In the genomic region with DNA sequence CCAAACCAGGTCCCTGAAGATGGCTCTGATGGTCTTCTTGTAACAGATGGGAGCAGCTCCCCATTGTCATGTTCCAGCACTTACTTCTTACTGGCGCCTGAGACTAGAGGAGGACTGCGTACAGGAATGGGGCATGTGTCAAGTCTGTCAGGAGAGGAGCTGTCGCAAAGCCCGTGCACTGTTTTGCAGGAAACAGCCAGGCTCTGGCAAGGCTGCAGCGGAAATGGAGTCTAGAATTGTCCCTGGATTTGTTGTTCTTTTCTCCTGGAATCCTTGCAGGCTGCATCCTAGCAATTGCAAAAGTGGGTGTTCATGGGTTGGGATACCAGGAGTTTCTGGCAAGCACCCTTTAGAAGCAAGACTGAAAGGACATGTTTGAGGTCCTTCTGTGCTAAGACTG, we compare ENCODE assay signal across 12 mouse cellular contexts. TPM values are rescaled to one million over a fixed set of nuclear protein-coding genes. Genes with fewer than 3 reads are reported as not detected.
DNase-seq lines count a peak whose midpoint lies in the region; ATAC-seq and TF ChIP-seq lines count a peak whose summit lies in the region.
"Had no signal": no experiment of that assay in that cellular context is flagged by ENCODE, and none has a peak within 500 bp of the region (broad histone marks: within the 10 kb centered on the region; RNA-seq: fewer than 3 reads in every experiment).

No protein-coding gene starts in this region.

- no peaks in the 10 kb centered on the region for H3K36me3 ChIP-seq in heart, postnatal 0 days (replicated peaks; ENCODE audit: control insufficient read depth, insufficient read depth, low read length)
- H3K36me3 ChIP-seq in hindbrain, embryonic 13.5 days, result no peaks in the 10 kb centered on the region
- no peaks in the 10 kb centered on the region for H3K36me3 ChIP-seq in forebrain, embryonic 14.5 days (ENCODE audit: control insufficient read depth, insufficient read depth, low read length)
- H3K36me3 ChIP-seq: liver, embryonic 12.5 days; midbrain, embryonic 12.5 days had no signal

- no peak for TF ChIP-seq CTCF in heart, postnatal 0 days (IDR thresholded peaks at IDR 0.05; ENCODE audit: low read depth)

- ATAC-seq in heart, postnatal 0 days (ENCODE audit: insufficient read depth, low read depth), result peak; percentile 62
- no peak for ATAC-seq in hindbrain, embryonic 13.5 days (ENCODE audit: low FRiP score)
- no peak for ATAC-seq in forebrain, embryonic 14.5 days
- no peak for ATAC-seq in monocyte, adult 5-6 weeks (replicated peaks; ENCODE audit: insufficient number of reproducible peaks, low FRiP score, low TSS enrichment, poor library complexity, severe bottlenecking)
- ATAC-seq: liver, embryonic 12.5 days had no signal

- no peaks in the 10 kb centered on the region for H3K9me3 ChIP-seq in heart, postnatal 0 days (replicated peaks; ENCODE audit: control insufficient read depth, low read length)
- H3K9me3 ChIP-seq in hindbrain, embryonic 13.5 days, result no peaks in the 10 kb centered on the region
- no peaks in the 10 kb centered on the region for H3K9me3 ChIP-seq in forebrain, embryonic 14.5 days (replicated peaks; ENCODE audit: control insufficient read depth, low read length)
- H3K9me3 ChIP-seq: liver, embryonic 12.5 days; midbrain, embryonic 12.5 days had no signal

- no peaks in the 10 kb centered on the region for H3K27me3 ChIP-seq in heart, postnatal 0 days (ENCODE audit: control insufficient read depth, insufficient read depth, low read length)
- H3K27me3 ChIP-seq in hindbrain, embryonic 13.5 days, result no peaks in the 10 kb centered on the region
- no peaks in the 10 kb centered on the region for H3K27me3 ChIP-seq in forebrain, embryonic 14.5 days (replicated peaks; ENCODE audit: control insufficient read depth, insufficient read depth, low read length)
- H3K27me3 ChIP-seq: liver, embryonic 12.5 days; midbrain, embryonic 12.5 days had no signal

- H3K27ac ChIP-seq in heart, postnatal 0 days (ENCODE audit: low read depth), result peak overlapping the region; percentile 54
- H3K27ac ChIP-seq in hindbrain, embryonic 13.5 days, result no peak overlapping the region
- H3K27ac ChIP-seq in forebrain, embryonic 14.5 days (ENCODE audit: low read depth, low read length), result no peak overlapping the region
- H3K27ac ChIP-seq: liver, embryonic 12.5 days; midbrain, embryonic 12.5 days had no signal

- H3K9ac ChIP-seq in heart, postnatal 0 days (replicated peaks; ENCODE audit: low read depth, low read length), result no peak overlapping the region
- H3K9ac ChIP-seq in hindbrain, embryonic 13.5 days, result no peak overlapping the region
- no peak overlapping the region for H3K9ac ChIP-seq in forebrain, embryonic 14.5 days (ENCODE audit: low read length)
- H3K9ac ChIP-seq: liver, embryonic 12.5 days; midbrain, embryonic 12.5 days had no signal

- H3K4me2 ChIP-seq in heart, postnatal 0 days (ENCODE audit: low read depth, low read length), result no peak overlapping the region
- no peak overlapping the region for H3K4me2 ChIP-seq in hindbrain, embryonic 13.5 days
- H3K4me2 ChIP-seq in forebrain, embryonic 14.5 days (ENCODE audit: low read length), result no peak overlapping the region
- H3K4me2 ChIP-seq: liver, embryonic 12.5 days; midbrain, embryonic 12.5 days had no signal

- 20% methylated on average over 5 of the region's 5 CpGs for WGBS in heart, postnatal 0 days
- WGBS in hindbrain, embryonic 13.5 days, result 81% methylated on average over 5 of the region's 5 CpGs
- WGBS in forebrain, embryonic 14.5 days, result 81% methylated on average over 5 of the region's 5 CpGs

- no peaks in the 10 kb centered on the region; the same call in 1 of the 2 replicates for H3K4me1 ChIP-seq in heart, postnatal 0 days (ENCODE audit: control insufficient read depth, insufficient read depth)
- H3K4me1 ChIP-seq in hindbrain, embryonic 13.5 days (replicated peaks), result peaks cover 43% of the 10 kb centered on the region
- H3K4me1 ChIP-seq in forebrain, embryonic 14.5 days (ENCODE audit: control insufficient read depth, insufficient read depth, low read length), result peaks cover 10% of the 10 kb centered on the region
- H3K4me1 ChIP-seq: liver, embryonic 12.5 days had no signal

- peak; percentile 48 for DNase-seq in gastrocnemius, adult 18-20 months (ENCODE audit: low spot score)
- DNase-seq in gastrocnemius, postnatal 14 days, result peak; percentile 49
- DNase-seq in heart, postnatal 0 days (ENCODE audit: low spot score), result peak; percentile 67
- peak; percentile 44 to 77 for DNase-seq in kidney, postnatal 25 days
- no peak for DNase-seq in urinary bladder, adult 2 months (ENCODE audit: low spot score)
- DNase-seq in forebrain, embryonic 14.5 days (ENCODE audit: low spot score), result no peak
- DNase-seq: spleen, adult 18-20 months had no signal

- no peak overlapping the region for H3K4me3 ChIP-seq in heart, postnatal 0 days (ENCODE audit: low read depth, low read length)
- H3K4me3 ChIP-seq in hindbrain, embryonic 13.5 days, result no peak overlapping the region
- H3K4me3 ChIP-seq in forebrain, embryonic 14.5 days (ENCODE audit: low read depth, low read length), result no peak overlapping the region
- H3K4me3 ChIP-seq: erythroblast, embryonic 14.5 days; liver, embryonic 12.5 days; midbrain, embryonic 12.5 days had no signal

- no peak for TF ChIP-seq EP300 in heart, postnatal 0 days (IDR thresholded peaks at IDR 0.05; ENCODE audit: low read depth)

- intact Hi-C loops in gastrocnemius, postnatal 14 days (cut with DNase I; ENCODE audit: low total_unique reads), result no loop called here

RNA-seq across cellular contexts. Expression of a gene that starts 39.5 kb away (rescaled TPM):
- total RNA-seq in gastrocnemius, adult 18-20 months (2021), result 1 to 10 TPM in 1 of 2 experiments, under 1 TPM in 1; 0.43 to 1.1 TPM
- total RNA-seq in gastrocnemius, postnatal 14 days (2021), result 1 to 10 TPM; 1.4 TPM
- 6.5 and 8.0 TPM in 2 replicates for total RNA-seq in heart, postnatal 0 days (2014; rRNA removed; ENCODE audit: low replicate concordance)
- polyA plus RNA-seq in heart, postnatal 0 days (2015; fragmentation: Nextera tagmentation; extraction: Ambion mirVana), result 2.4 and 2.5 TPM in 2 replicates
- polyA plus RNA-seq in urinary bladder, adult 2 months (2012; rRNA removed), result 1.1 and 1.2 TPM in 2 replicates
- polyA plus RNA-seq in hindbrain, embryonic 13.5 days (2015; fragmentation: Nextera tagmentation; extraction: Ambion mirVana), result 47.7 and 49.2 TPM in 2 replicates
- polyA plus RNA-seq in forebrain, embryonic 14.5 days (2014; fragmentation: Nextera tagmentation; extraction: Ambion mirVana), result 24.2 and 36.0 TPM in 2 replicates
- 0.48 to 1.1 TPM in 2 of 3 replicates, not detected in the other for total RNA-seq in monocyte, adult 5-6 weeks (2017)
- polyA plus RNA-seq: erythroblast, embryonic 14.5 days had no signal

Comparison
In these comparisons a context has a peak if more than half of its experiments do, and no peak if none do; other contexts are left out.
1. DNase-seq: peak in gastrocnemius, adult 18-20 months (single experiment), gastrocnemius, postnatal 14 days (single experiment), heart, postnatal 0 days (single experiment) and kidney, postnatal 25 days (2 of 2); none in urinary bladder, adult 2 months (single experiment) and forebrain, embryonic 14.5 days (single experiment).